Mouse (Mus musculus) cortical plate, adult 2 months (tissue): ENCODE measurements around the gene Gata3.

Source experiments
- CTCF ChIP-seq: fragments of 200-500 bp; IDR thresholded peaks from 2 replicates; pipeline ENCODE4 v1.5.1; 2011; ENCODE audit warnings: mild to moderate bottlenecking, control low read depth, low read length; ENCODE audit not compliant: insufficient read depth; ENCODE audit errors: extremely low read depth
- POLR2A ChIP-seq: fragments of 200-500 bp; IDR thresholded peaks from 2 replicates; pipeline ENCODE4 v1.6.1; 2011; ENCODE audit warnings: mild to moderate bottlenecking, low read length, control low read depth; ENCODE audit not compliant: insufficient read depth; ENCODE audit errors: extremely low read depth

DNA sequence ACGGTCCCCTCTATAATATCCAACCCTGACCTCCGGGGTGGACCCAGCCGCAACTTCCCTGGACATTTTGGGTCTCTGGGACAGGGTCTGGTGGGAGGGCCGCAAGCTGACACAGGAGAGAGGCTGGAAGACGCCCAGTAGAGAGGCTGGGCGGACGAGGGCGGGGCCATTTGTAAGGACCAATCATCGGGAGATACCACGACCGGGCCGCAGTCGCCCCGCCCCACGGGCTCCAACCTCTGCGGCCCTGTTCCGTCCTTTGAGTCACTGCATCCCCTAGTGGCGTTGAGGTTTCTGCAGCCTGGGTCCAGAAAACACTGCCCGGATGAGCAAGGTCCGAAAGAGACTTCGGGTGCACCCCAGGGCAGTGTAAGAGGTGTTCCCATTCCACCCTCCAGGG is 10.3 kb downstream of the Gata3 start:
- TF ChIP-seq CTCF (peak; percentile 32), POLR2A (no peak)
